Mouse (Mus musculus) CH12.LX (cell line): ENCODE results near the gene Zfp689.

ENCODE experiments used
- ETS1 ChIP-seq: conservative IDR thresholded peaks from 2 replicates; pipeline ENCODE4 v1.6.1; 2012; ENCODE audit warnings: low read depth, mild to moderate bottlenecking, inconsistent platforms, low read length, improper control_type of control experiment, moderate library complexity
- MXI1 ChIP-seq: IDR thresholded peaks from 2 replicates; pipeline ENCODE4 v1.6.1; 2011; ENCODE audit warnings: mild to moderate bottlenecking, low read depth, low read length, improper control_type of control experiment

- no peak for TF ChIP-seq MXI1
- TF ChIP-seq ETS1: no peak
Measured at GRCm38 (mm10) chr7:127479318-127480225, 30.6 kb upstream of the Zfp689 start.
